Mouse (Mus musculus): ENCODE measurements around the gene Ankrd39. TPM values are rescaled to one million over a fixed set of nuclear protein-coding genes. Genes with fewer than 3 reads are reported as not detected.
A peak's percentile ranks its signal among the peaks of the same experiment; 100 is the strongest.

Ankrd39 gene
- 22.0 and 24.6 TPM in 2 replicates for polyA plus RNA-seq (2015; fragmentation: Nextera tagmentation; extraction: Ambion mirVana)

DNA sequence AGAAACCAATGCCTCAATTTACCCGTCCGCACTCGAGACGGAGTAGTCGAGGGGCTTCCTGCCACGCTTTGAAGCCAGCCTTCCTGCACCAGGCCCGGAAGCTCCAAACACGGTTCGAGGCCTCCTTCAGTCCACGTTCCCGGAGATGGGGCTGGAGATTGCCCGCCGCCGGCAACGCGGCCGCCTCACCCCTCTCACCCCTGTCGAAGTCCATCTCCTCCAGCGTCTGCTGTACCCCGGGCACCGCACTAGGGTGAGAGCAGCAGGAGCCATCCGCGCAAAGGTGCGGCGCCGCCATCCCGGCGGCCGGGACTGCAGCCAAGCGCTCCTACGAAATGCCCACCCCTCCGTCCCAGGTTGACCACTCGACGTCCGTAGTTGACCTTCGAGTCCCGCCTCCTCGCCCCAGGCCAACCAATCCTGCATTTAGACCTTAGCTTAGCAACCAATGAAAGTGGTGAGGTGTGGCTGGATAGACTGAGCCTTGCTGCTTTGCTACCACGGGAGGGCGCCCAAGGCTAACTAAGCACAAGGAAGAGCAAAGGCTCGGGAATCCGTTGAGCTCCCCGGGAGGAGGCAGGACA, at the start of gene Ankrd39:
TSS of gene Ankrd39 (minus strand) at position 558 of the 584 bp plus-strand sequence.
- Histone ChIP-seq H3K4me1 (replicated peaks; ENCODE audit: insufficient read depth, low read length) (peaks cover 11% of the 10 kb centered on the region), H3K4me2 (ENCODE audit: low read length) (peak within 1 kb of the TSS; percentile 58), H3K9ac (ENCODE audit: low read depth, low read length) (peak within 1 kb of the TSS; percentile 57), H3K27ac (peak within 1 kb of the TSS; percentile 43; the same call in 1 of the 2 replicates), H3K4me3 (replicated peaks; ENCODE audit: low read depth, low read length) (peak within 1 kb of the TSS; percentile 56), H3K36me3 (ENCODE audit: insufficient read depth, low read length) (peaks cover 34% of the 10 kb centered on the region), H3K27me3 (ENCODE audit: insufficient read depth, low read length) (no peaks in the 10 kb centered on the region), H3K9me3 (replicated peaks; ENCODE audit: low read length) (no peaks in the 10 kb centered on the region)
- WGBS = under 1% methylated on average over 43 of the region's 43 CpGs
- peak; percentile 96 for ATAC-seq (replicated peaks; ENCODE audit: low FRiP score, low read depth)
- peak; percentile 100 for DNase-seq (ENCODE audit: low spot score)
- TF ChIP-seq CTCF (IDR thresholded peaks at IDR 0.05; ENCODE audit: low read depth) = peak; percentile 100

DNA sequence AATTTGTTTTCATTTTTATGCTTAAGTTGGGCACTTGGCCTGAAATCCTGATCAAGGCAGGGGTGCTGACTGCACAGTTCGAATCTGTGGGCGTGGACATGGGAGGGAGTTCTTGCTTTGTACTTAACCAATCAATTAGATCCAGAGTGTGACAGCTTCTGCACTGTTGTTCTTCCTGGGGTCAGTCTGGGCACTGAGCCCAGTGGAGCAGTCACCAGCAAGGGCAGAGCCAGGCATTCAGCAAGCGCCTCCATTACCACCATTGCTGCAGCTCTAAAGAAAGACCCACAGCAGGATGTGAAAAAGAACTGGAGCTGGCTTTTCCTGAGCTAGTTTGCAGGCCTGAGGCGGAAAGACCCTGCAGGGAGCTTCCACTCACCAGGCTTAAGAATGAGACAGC, 48.9 kb upstream of the Ankrd39 start:
- no peaks in the 10 kb centered on the region for H3K9me3 ChIP-seq (replicated peaks; ENCODE audit: low read length)
- H3K4me2 ChIP-seq (ENCODE audit: low read length) = no peak overlapping the region
- ATAC-seq (replicated peaks; ENCODE audit: low FRiP score, low read depth) = peak; percentile 80
- no peak for TF ChIP-seq CTCF (IDR thresholded peaks at IDR 0.05; ENCODE audit: low read depth)
- DNase-seq (ENCODE audit: low spot score) = peak; percentile 85
- H3K9ac ChIP-seq (ENCODE audit: low read depth, low read length) = no peak overlapping the region
- WGBS = 18% methylated on average over 4 of the region's 4 CpGs
- H3K36me3 ChIP-seq (ENCODE audit: insufficient read depth, low read length) = no peaks in the 10 kb centered on the region
- H3K4me1 ChIP-seq (replicated peaks; ENCODE audit: insufficient read depth, low read length) = peaks cover 4% of the 10 kb centered on the region; the same call in 1 of the 2 replicates
- H3K4me3 ChIP-seq (replicated peaks; ENCODE audit: low read depth, low read length) = no peak overlapping the region
- peak overlapping the region; percentile 68; the same call in 1 of the 2 replicates for H3K27ac ChIP-seq
- no peaks in the 10 kb centered on the region for H3K27me3 ChIP-seq (ENCODE audit: insufficient read depth, low read length)

DNA sequence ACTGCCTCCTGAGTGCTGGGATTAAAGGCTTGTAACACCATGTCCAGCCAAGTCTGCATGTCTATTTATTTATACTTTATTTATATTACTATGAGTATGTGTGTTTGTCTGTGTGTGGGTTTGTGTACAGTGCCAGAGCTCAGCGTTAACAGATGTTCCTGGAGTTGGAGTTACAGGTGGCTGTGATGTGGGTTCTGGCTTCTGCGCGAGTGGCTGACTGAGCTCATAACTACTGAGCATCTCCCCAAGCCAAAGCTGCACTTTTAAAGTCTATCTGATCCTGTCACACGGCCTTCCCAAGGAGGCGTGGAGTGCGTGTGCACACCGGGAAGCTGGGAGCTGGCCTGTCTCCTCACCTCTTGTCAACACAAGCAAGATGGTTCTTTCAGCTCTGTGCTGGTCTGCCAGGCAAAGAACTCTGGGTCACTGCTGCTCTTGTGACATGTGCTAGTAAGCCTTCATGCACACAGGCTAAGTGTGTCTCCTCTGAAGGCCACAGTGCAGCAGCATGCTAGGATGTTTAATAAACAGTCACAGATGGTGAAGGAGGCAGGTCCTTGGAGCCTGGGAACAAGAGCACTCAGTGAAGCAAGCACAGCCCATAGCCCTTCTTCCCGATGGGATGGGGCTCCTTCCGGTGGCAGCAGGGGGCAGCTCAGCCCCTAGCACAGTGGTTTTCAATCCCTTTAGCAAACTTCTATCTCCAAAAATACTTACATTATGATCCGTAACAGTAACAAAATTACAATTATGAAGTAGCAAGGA, 48.1 kb upstream of the Ankrd39 start:
- ATAC-seq (replicated peaks; ENCODE audit: low FRiP score, low read depth) = no peak

DNA sequence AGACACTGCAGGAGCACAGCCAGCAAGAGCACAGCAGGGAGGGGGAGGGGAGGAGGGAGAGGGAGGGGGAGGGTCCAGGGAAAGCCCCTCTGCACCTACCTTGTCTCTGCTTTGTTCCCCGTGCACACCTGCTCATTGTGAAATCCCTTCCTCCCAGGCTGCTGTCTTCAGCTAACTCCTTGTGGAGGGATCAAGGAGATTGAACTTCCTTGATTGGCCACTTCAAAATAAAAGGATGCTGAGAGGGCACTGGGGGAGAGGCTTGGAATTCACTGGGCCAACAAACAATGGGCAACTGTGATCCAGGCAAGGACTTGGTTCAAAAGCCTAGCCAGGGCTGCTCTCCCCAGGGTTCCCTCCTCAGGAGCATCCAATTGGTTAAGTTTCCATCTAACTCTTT, 45.9 kb upstream of the Ankrd39 start:
- no peak overlapping the region for H3K27ac ChIP-seq
- 46% methylated on average over 1 of the region's 1 CpGs for WGBS
- H3K4me2 ChIP-seq (ENCODE audit: low read length) = no peak overlapping the region

More for the DNA sequence above, 48.1 kb upstream of the Ankrd39 start:
- WGBS = 56% methylated on average over 10 of the region's 10 CpGs
- H3K9me3 ChIP-seq (replicated peaks; ENCODE audit: low read length) = no peaks in the 10 kb centered on the region
- peaks cover 7% of the 10 kb centered on the region; the same call in 1 of the 2 replicates for H3K4me1 ChIP-seq (replicated peaks; ENCODE audit: insufficient read depth, low read length)
- H3K36me3 ChIP-seq (ENCODE audit: insufficient read depth, low read length) = no peaks in the 10 kb centered on the region
- H3K27ac ChIP-seq = 0 out of 2 replicates have a peak overlapping the region, but pooled peaks have one; percentile 11
- no peak overlapping the region for H3K9ac ChIP-seq (ENCODE audit: low read depth, low read length)
- DNase-seq (ENCODE audit: low spot score) = no peak
- peak; percentile 39 for TF ChIP-seq CTCF (IDR thresholded peaks at IDR 0.05; ENCODE audit: low read depth)
- H3K4me2 ChIP-seq (ENCODE audit: low read length) = no peak overlapping the region
- no peak overlapping the region for H3K4me3 ChIP-seq (replicated peaks; ENCODE audit: low read depth, low read length)
- H3K27me3 ChIP-seq (ENCODE audit: insufficient read depth, low read length) = no peaks in the 10 kb centered on the region

DNA sequence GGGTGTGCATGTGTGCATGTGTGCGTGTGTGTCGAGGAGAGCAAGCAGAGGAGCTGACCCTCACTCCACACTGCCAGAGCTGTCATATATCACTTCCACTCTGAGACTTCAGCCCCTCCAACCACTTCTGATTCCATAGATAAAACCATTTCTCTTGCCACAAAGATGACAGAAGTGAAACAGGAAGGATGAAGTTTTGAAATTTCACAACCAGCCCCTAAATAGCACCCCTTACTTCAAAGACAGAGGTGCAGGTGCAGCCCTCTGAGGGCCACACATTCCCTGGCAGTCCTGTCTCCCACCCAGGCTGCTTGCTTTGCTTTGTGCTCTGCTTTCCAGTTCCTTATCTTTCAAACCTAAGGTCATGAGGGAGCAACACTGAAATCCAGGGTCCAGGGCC, 44.2 kb upstream of the Ankrd39 start:
- Histone ChIP-seq H3K9me3 (replicated peaks; ENCODE audit: low read length) (no peaks in the 10 kb centered on the region), H3K4me1 (replicated peaks; ENCODE audit: insufficient read depth, low read length) (peaks cover 23% of the 10 kb centered on the region), H3K9ac (ENCODE audit: low read depth, low read length) (no peak overlapping the region), H3K4me2 (ENCODE audit: low read length) (no peak overlapping the region), H3K27ac (no peak overlapping the region), H3K36me3 (ENCODE audit: insufficient read depth, low read length) (no peaks in the 10 kb centered on the region), H3K27me3 (ENCODE audit: insufficient read depth, low read length) (no peaks in the 10 kb centered on the region), H3K4me3 (replicated peaks; ENCODE audit: low read depth, low read length) (no peak overlapping the region)
- TF ChIP-seq CTCF (IDR thresholded peaks at IDR 0.05; ENCODE audit: low read depth) = no peak
- 43% methylated on average over 2 of the region's 2 CpGs for whole genome bisulfite sequencing
- no peak for ATAC-seq (replicated peaks; ENCODE audit: low FRiP score, low read depth)
- DNase-seq (ENCODE audit: low spot score) = no peak

More for the DNA sequence above, 45.9 kb upstream of the Ankrd39 start:
- H3K36me3 ChIP-seq (ENCODE audit: insufficient read depth, low read length) = no peaks in the 10 kb centered on the region
- no peaks in the 10 kb centered on the region for H3K27me3 ChIP-seq (ENCODE audit: insufficient read depth, low read length)
- TF ChIP-seq CTCF (IDR thresholded peaks at IDR 0.05; ENCODE audit: low read depth) = no peak
- H3K4me1 ChIP-seq (replicated peaks; ENCODE audit: insufficient read depth, low read length) = peaks cover 23% of the 10 kb centered on the region
- H3K9me3 ChIP-seq (replicated peaks; ENCODE audit: low read length) = no peaks in the 10 kb centered on the region
- H3K4me3 ChIP-seq (replicated peaks; ENCODE audit: low read depth, low read length) = no peak overlapping the region
- DNase-seq (ENCODE audit: low spot score) = no peak
- no peak for ATAC-seq (replicated peaks; ENCODE audit: low FRiP score, low read depth)
- H3K9ac ChIP-seq (ENCODE audit: low read depth, low read length) = no peak overlapping the region

DNA sequence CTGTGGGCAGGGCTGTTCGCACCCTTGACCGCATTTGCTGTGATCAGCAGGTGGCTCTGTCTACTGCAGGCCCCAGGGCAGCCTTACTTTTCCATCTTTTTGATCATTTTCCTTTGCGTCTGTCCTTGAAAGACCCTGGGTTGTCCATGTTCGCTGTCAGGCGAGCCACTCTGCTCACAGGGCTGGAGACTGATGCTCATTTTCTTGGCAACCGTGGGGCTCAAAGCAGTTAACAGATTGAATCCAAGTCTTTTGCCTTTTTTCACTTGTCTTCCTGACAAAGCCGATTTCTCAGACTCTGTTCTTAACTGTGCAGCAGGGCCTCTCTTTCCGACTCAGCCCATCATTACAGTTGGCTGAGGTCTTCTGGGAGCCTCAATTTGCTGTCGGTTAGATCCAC, 43.4 kb upstream of the Ankrd39 start:
- WGBS = 68% methylated on average over 9 of the region's 9 CpGs
- no peaks in the 10 kb centered on the region for H3K9me3 ChIP-seq (replicated peaks; ENCODE audit: low read length)
- peaks cover 19% of the 10 kb centered on the region for H3K4me1 ChIP-seq (replicated peaks; ENCODE audit: insufficient read depth, low read length)
- no peak overlapping the region for H3K9ac ChIP-seq (ENCODE audit: low read depth, low read length)
- DNase-seq (ENCODE audit: low spot score) = no peak
- H3K36me3 ChIP-seq (ENCODE audit: insufficient read depth, low read length) = no peaks in the 10 kb centered on the region
- no peak overlapping the region for H3K4me3 ChIP-seq (replicated peaks; ENCODE audit: low read depth, low read length)
- no peak overlapping the region for H3K4me2 ChIP-seq (ENCODE audit: low read length)
- TF ChIP-seq CTCF (IDR thresholded peaks at IDR 0.05; ENCODE audit: low read depth) = no peak
- H3K27me3 ChIP-seq (ENCODE audit: insufficient read depth, low read length) = no peaks in the 10 kb centered on the region
- ATAC-seq (replicated peaks; ENCODE audit: low FRiP score, low read depth) = no peak
- no peak overlapping the region for H3K27ac ChIP-seq
